Mouse (Mus musculus) G1E (cell line): ENCODE measurements around the gene Abcb1b. TPM values are rescaled to one million over a fixed set of nuclear protein-coding genes. Genes with fewer than 3 reads are reported as not detected.

Experiments
- ATAC-seq: 2 replicates; pipeline ENCODE4 v1.8.0; 2016; ENCODE audit warnings: mild to moderate bottlenecking; ENCODE audit not compliant: insufficient number of reproducible peaks, poor library complexity, low FRiP score, severe bottlenecking; ENCODE audit errors: extremely low read depth
- DNase-seq: peaks from one replicate; pipeline ENCODE4 v3.0.0; 2012; ENCODE audit warnings: low spot score
- H3K27me3 ChIP-seq: 2 replicates; pipeline ENCODE4 v1.6.1; 2012; ENCODE audit warnings: mild to moderate bottlenecking, low read length, inconsistent platforms; ENCODE audit not compliant: insufficient read depth
- H3K36me3 ChIP-seq: replicated peaks from 2 replicates; pipeline ENCODE3; 2012; ENCODE audit warnings: mild to moderate bottlenecking, inconsistent platforms
- H3K4me1 ChIP-seq: 2 replicates; pipeline ENCODE4 v1.6.1; 2012; ENCODE audit warnings: low read depth, low read length, inconsistent platforms, mixed read lengths; ENCODE audit not compliant: insufficient read depth
- H3K4me3 ChIP-seq: 2 replicates; pipeline ENCODE4 v1.5.1; 2012; ENCODE audit warnings: low read depth, mild to moderate bottlenecking, inconsistent platforms, low read length, moderate library complexity, mixed read lengths
- H3K9me3 ChIP-seq: replicated peaks from 2 replicates; pipeline ENCODE4 v1.6.1; 2012; ENCODE audit warnings: inconsistent platforms
- CTCF ChIP-seq: IDR thresholded peaks from 2 replicates; pipeline ENCODE4 v1.5.1; 2012; ENCODE audit warnings: low read depth, low read length, inconsistent platforms, mixed read lengths
- GATA1 ChIP-seq: IDR thresholded peaks from 2 replicates; pipeline ENCODE4 v1.6.1; 2012; ENCODE audit warnings: borderline replicate concordance, low read length, inconsistent platforms, mixed read lengths
- GATA2 ChIP-seq: IDR thresholded peaks from 2 replicates; pipeline ENCODE4 v1.6.1; 2012; ENCODE audit warnings: low read depth, low read length, inconsistent platforms, borderline replicate concordance
- POLR2AphosphoS5 ChIP-seq: IDR thresholded peaks from 2 replicates; pipeline ENCODE4 v1.6.1; 2012; ENCODE audit warnings: low read depth, low read length, inconsistent platforms; ENCODE audit not compliant: insufficient replicate concordance
- TAL1 ChIP-seq: conservative IDR thresholded peaks from 2 replicates; pipeline ENCODE4 v1.6.1; 2012; ENCODE audit warnings: low read depth, low read length, inconsistent platforms, mixed read lengths
- polyA plus RNA-seq: library from polyadenylated mRNA; stranded (reverse); fragments of >175 nt; gene quantifications from 2 replicates; pipeline ENCODE4 v1.2.3, GENCODE M21; 2012
- total RNA-seq, 2 experiments: library from RNA; stranded (forward) in 1 of 2; stranded (reverse) in 1 of 2; fragments of 200-1000 nt in 1 of 2; fragments of >200 nt in 1 of 2; fragmentation: Nextera tagmentation in 1 of 2; gene quantifications; 2 replicates each; pipeline ENCODE4 v1.2.3; 2014 to 2017

The Abcb1b gene
- total and polyA plus RNA-seq, 3 experiments: 0.55 TPM; not detected in 2

- peaks cover 3% of the 10 kb centered on the region; the same call in 1 of the 2 replicates for H3K27me3 ChIP-seq
- no peak overlapping the region for H3K4me3 ChIP-seq
- no peaks in the 10 kb centered on the region for H3K36me3 ChIP-seq
- no peaks in the 10 kb centered on the region for H3K9me3 ChIP-seq
- DNase-seq (no peak), ATAC-seq (no peak)
- H3K4me1 ChIP-seq: no peaks in the 10 kb centered on the region
- TF ChIP-seq GATA2 (no peak), POLR2AphosphoS5 (no peak), GATA1 (no peak), CTCF (no peak), TAL1 (no peak)
Observed at GRCm38 (mm10) chr5:8896198-8896597, 98.3 kb downstream of the Abcb1b start.

- Histone ChIP-seq H3K9me3 (no peaks in the 10 kb centered on the region), H3K4me3 (no peak overlapping the region), H3K36me3 (no peaks in the 10 kb centered on the region), H3K27me3 (peaks cover 3% of the 10 kb centered on the region; the same call in 1 of the 2 replicates), H3K4me1 (no peaks in the 10 kb centered on the region)
- no peak for ATAC-seq
- no peak for TF ChIP-seq GATA1
- no peak for TF ChIP-seq CTCF
- TF ChIP-seq POLR2AphosphoS5: no peak
- no peak for TF ChIP-seq GATA2
- TF ChIP-seq TAL1: no peak
- no peak for DNase-seq
Observed at GRCm38 (mm10) chr5:8898246-8898645, 100.3 kb downstream of the Abcb1b start.

DNA sequence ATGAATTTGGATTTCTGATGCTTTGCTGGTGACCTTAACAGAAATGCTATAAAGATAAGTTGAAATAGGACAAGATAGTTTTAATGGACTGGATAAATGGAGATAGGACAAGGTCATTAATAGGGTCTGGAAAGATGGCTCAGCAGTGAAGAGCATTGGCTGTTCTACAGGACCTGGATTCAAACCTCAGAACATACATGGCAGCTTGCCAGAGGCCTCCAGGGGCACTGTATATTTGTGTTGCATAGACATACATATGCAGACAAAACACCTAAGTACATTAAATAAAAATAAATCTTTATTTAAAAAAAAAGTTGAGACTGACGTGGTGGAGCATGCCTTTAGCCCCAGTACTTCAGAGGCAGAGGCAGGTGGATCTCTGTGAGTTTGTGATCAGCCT lies 103.1 kb downstream of the Abcb1b start:
- ATAC-seq: no peak

GRCm38 (mm10) chr5:8902141-8902817 lies 104.3 kb downstream of the Abcb1b start:
- ATAC-seq (no peak), DNase-seq (no peak)
- no peaks in the 10 kb centered on the region for H3K9me3 ChIP-seq
- no peaks in the 10 kb centered on the region for H3K4me1 ChIP-seq
- H3K36me3 ChIP-seq: no peaks in the 10 kb centered on the region
- TF ChIP-seq GATA1 (no peak), POLR2AphosphoS5 (no peak), CTCF (no peak), TAL1 (no peak), GATA2 (no peak)
- H3K4me3 ChIP-seq: no peak overlapping the region
- no peaks in the 10 kb centered on the region for H3K27me3 ChIP-seq

More for the DNA sequence above, 103.1 kb downstream of the Abcb1b start:
- no peak overlapping the region for H3K4me3 ChIP-seq
- no peak for DNase-seq
- H3K9me3 ChIP-seq: no peaks in the 10 kb centered on the region
- no peaks in the 10 kb centered on the region for H3K36me3 ChIP-seq
- H3K27me3 ChIP-seq: no peaks in the 10 kb centered on the region
- no peaks in the 10 kb centered on the region for H3K4me1 ChIP-seq
- TF ChIP-seq TAL1 (no peak), GATA1 (no peak), POLR2AphosphoS5 (no peak), GATA2 (no peak), CTCF (no peak)

DNA sequence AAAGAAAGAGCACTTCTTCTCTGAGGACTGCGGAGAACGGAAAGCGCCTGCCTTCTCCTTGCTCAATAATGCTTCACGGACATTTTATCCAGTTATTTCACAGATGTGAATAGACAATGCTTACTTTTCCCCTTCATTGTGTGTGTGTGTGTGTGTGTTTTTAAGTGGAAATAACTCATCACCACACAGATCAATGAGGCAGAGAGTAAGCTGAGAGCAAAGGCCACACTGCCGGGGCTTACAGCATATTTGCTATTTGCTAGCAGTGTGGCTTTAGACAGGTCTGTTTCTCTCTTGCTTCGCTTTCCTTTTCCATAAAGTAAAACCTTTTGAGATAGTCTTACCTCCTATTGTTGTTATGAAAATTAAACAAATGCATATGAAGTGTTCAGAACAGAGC lies 106.6 kb downstream of the Abcb1b start:
- no peak for DNase-seq
- no peak for ATAC-seq
- H3K4me1 ChIP-seq: no peaks in the 10 kb centered on the region
- no peak for TF ChIP-seq CTCF
- no peak for TF ChIP-seq GATA2
- TF ChIP-seq POLR2AphosphoS5: no peak
- no peak for TF ChIP-seq GATA1
- TF ChIP-seq TAL1: no peak
- H3K36me3 ChIP-seq: no peaks in the 10 kb centered on the region
- H3K9me3 ChIP-seq: no peaks in the 10 kb centered on the region
- H3K4me3 ChIP-seq: no peak overlapping the region
- H3K27me3 ChIP-seq: 0 out of 2 replicates have a peak, but pooled peaks cover 3% of the 10 kb centered on the region

- peaks cover 5% of the 10 kb centered on the region; the same call in 1 of the 2 replicates for H3K27me3 ChIP-seq
- no peaks in the 10 kb centered on the region for H3K36me3 ChIP-seq
- H3K9me3 ChIP-seq: no peaks in the 10 kb centered on the region
- H3K4me1 ChIP-seq: no peaks in the 10 kb centered on the region
- H3K4me3 ChIP-seq: no peak overlapping the region
- no peak for TF ChIP-seq POLR2AphosphoS5
- TF ChIP-seq GATA2: no peak
- TF ChIP-seq CTCF: no peak
- TF ChIP-seq GATA1: no peak
- TF ChIP-seq TAL1: no peak
- no peak for DNase-seq
- ATAC-seq: no peak
Observed at GRCm38 (mm10) chr5:8911567-8912198, 113.7 kb downstream of the Abcb1b start.

Other genes with a start within 250 kb of the Abcb1b start
- gene Rundc3b, start 175.2 kb upstream of the Abcb1b start, total RNA-seq (2014; fragmentation: Nextera tagmentation): 0.87 TPM in 1 of 2 replicates, not detected in the other
- gene Rundc3b, start 175.2 kb upstream of the Abcb1b start, total RNA-seq (2017): 0.58 and 0.76 TPM in 2 replicates
- gene Rundc3b, start 175.2 kb upstream of the Abcb1b start, polyA plus RNA-seq: 0.04 and 0.07 TPM in 2 replicates
- not detected in 2 replicates for gene Abcb1a, start 138.1 kb upstream of the Abcb1b start, total RNA-seq (2014; fragmentation: Nextera tagmentation)
- 0.06 TPM in 1 of 2 replicates, not detected in the other for gene Abcb1a, start 138.1 kb upstream of the Abcb1b start, total RNA-seq (2017)
- gene Abcb1a, start 138.1 kb upstream of the Abcb1b start, polyA plus RNA-seq: not detected in 2 replicates
- 35.1 TPM in 1 of 2 replicates, not detected in the other for gene Abcb4, start 95.6 kb downstream of the Abcb1b start, total RNA-seq (2014; fragmentation: Nextera tagmentation)
- 0.11 and 0.35 TPM in 2 replicates for gene Abcb4, start 95.6 kb downstream of the Abcb1b start, total RNA-seq (2017)
- gene Abcb4, start 95.6 kb downstream of the Abcb1b start, polyA plus RNA-seq: not detected in 2 replicates
- 17.5 and 23.7 TPM in 2 replicates for gene Crot, start 199.2 kb downstream of the Abcb1b start, total RNA-seq (2014; fragmentation: Nextera tagmentation)
- gene Crot, start 199.2 kb downstream of the Abcb1b start, total RNA-seq (2017): 44.6 and 45.1 TPM in 2 replicates
- 0.68 and 1.2 TPM in 2 replicates for gene Crot, start 199.2 kb downstream of the Abcb1b start, polyA plus RNA-seq